In genomic region chr15:77217523-77217922, GRCm38 (mm10) we compare ENCODE assay signal across 20 mouse cellular contexts.
DNase-seq lines count a peak whose midpoint lies in the region; ATAC-seq lines count a peak whose summit lies in the region.
"Had no signal": no experiment of that assay in that cellular context is flagged by ENCODE, and none has a peak within 500 bp of the region (broad histone marks: within the 10 kb centered on the region; RNA-seq: fewer than 3 reads in every experiment).

No protein-coding gene starts in this region.

- H3K9ac ChIP-seq in heart, embryonic 16.5 days (ENCODE audit: low read length), result peak overlapping the region; percentile 19; the same call in 1 of the 2 replicates
- no peak overlapping the region for H3K9ac ChIP-seq in limb, embryonic 15.5 days
- H3K9ac ChIP-seq: forebrain, embryonic 13.5 days; hindbrain, embryonic 14.5 days; intestine, embryonic 15.5 days; kidney, embryonic 15.5 days; liver, embryonic 14.5 days; lung, embryonic 15.5 days; stomach, embryonic 15.5 days had no signal

- intact Hi-C loops in gastrocnemius, postnatal 14 days (cut with DNase I; ENCODE audit: low total_unique reads), result loop anchor here (5.0 kb wide), 1 partner anchor 60 kb away; no protein-coding TSS in a partner anchor

- H3K27ac ChIP-seq in heart, embryonic 16.5 days (ENCODE audit: low read length), result no peak overlapping the region
- H3K27ac ChIP-seq in limb, embryonic 15.5 days, result 0 out of 2 replicates have a peak overlapping the region, but pooled peaks have one; percentile 76
- H3K27ac ChIP-seq: forebrain, embryonic 13.5 days; hindbrain, embryonic 14.5 days; intestine, embryonic 15.5 days; kidney, embryonic 15.5 days; liver, embryonic 14.5 days; lung, embryonic 15.5 days; stomach, embryonic 15.5 days had no signal

- 28% methylated on average over 1 of the region's 1 CpGs for WGBS in heart, embryonic 16.5 days
- WGBS in limb, embryonic 15.5 days, result 23% methylated on average over 1 of the region's 1 CpGs

- no peaks in the 10 kb centered on the region for H3K36me3 ChIP-seq in heart, embryonic 16.5 days (ENCODE audit: control insufficient read depth, insufficient read depth)
- H3K36me3 ChIP-seq in limb, embryonic 15.5 days, result no peaks in the 10 kb centered on the region
- H3K36me3 ChIP-seq: intestine, embryonic 15.5 days; kidney, embryonic 15.5 days; lung, embryonic 15.5 days; stomach, embryonic 15.5 days had no signal

- H3K27me3 ChIP-seq in heart, embryonic 16.5 days (ENCODE audit: control insufficient read depth, insufficient read depth, low read length), result no peaks in the 10 kb centered on the region
- H3K27me3 ChIP-seq in limb, embryonic 15.5 days, result no peaks in the 10 kb centered on the region
- H3K27me3 ChIP-seq: forebrain, embryonic 13.5 days; intestine, embryonic 15.5 days; kidney, embryonic 15.5 days; lung, embryonic 15.5 days; stomach, embryonic 15.5 days had no signal

- H3K4me2 ChIP-seq in heart, embryonic 16.5 days (ENCODE audit: low read depth, low read length), result no peak overlapping the region
- no peak overlapping the region for H3K4me2 ChIP-seq in limb, embryonic 15.5 days
- H3K4me2 ChIP-seq: forebrain, embryonic 13.5 days; hindbrain, embryonic 14.5 days; intestine, embryonic 15.5 days; kidney, embryonic 15.5 days; lung, embryonic 15.5 days; stomach, embryonic 15.5 days had no signal

- H3K4me1 ChIP-seq in heart, embryonic 16.5 days (ENCODE audit: control insufficient read depth, insufficient read depth, low read length), result peaks cover 63% of the 10 kb centered on the region
- H3K4me1 ChIP-seq in limb, embryonic 15.5 days, result peaks cover 59% of the 10 kb centered on the region

- H3K9me3 ChIP-seq in heart, embryonic 16.5 days (replicated peaks; ENCODE audit: control insufficient read depth, low read length), result no peaks in the 10 kb centered on the region
- no peaks in the 10 kb centered on the region for H3K9me3 ChIP-seq in limb, embryonic 15.5 days
- H3K9me3 ChIP-seq: forebrain, embryonic 13.5 days; intestine, embryonic 15.5 days; kidney, embryonic 15.5 days; lung, embryonic 15.5 days; stomach, embryonic 15.5 days had no signal

- H3K4me3 ChIP-seq in heart, embryonic 16.5 days (ENCODE audit: low read length), result no peak overlapping the region
- H3K4me3 ChIP-seq in limb, embryonic 15.5 days, result no peak overlapping the region
- H3K4me3 ChIP-seq: forebrain, embryonic 13.5 days; intestine, embryonic 15.5 days; kidney, embryonic 15.5 days; lung, embryonic 15.5 days; stomach, embryonic 15.5 days had no signal

- no peak for ATAC-seq in heart, embryonic 16.5 days (replicated peaks; ENCODE audit: extremely low read depth, insufficient read depth, low FRiP score)
- no peak for ATAC-seq in limb, embryonic 15.5 days (ENCODE audit: insufficient number of reproducible peaks, low FRiP score, low TSS enrichment, low read depth)
- ATAC-seq: forebrain, embryonic 13.5 days; intestine, embryonic 15.5 days; midbrain, embryonic 16.5 days had no signal

- DNase-seq in gastrocnemius, postnatal 14 days, result peak; percentile 19
- DNase-seq in gastrocnemius, postnatal 25 days, result no peak
- DNase-seq in heart, adult 18-20 months, result no peak
- peak; percentile 52 for DNase-seq in NIH3T3 (ENCODE audit: low read depth)
- no peak for DNase-seq in cerebellum, postnatal 36 days
- DNase-seq in right cerebral cortex, adult 18-20 months, result no peak
- DNase-seq: adrenal gland, adult 2 months; cerebellum, adult 2 months; kidney, postnatal 4 days; lung, postnatal 4 days had no signal

Comparison
In these comparisons a context has a peak if more than half of its experiments do, and no peak if none do; other contexts are left out.
1. DNase-seq: peak in gastrocnemius, postnatal 14 days (single experiment) and NIH3T3 (single experiment); none in gastrocnemius, postnatal 25 days (single experiment), heart, adult 18-20 months (0 of 2), cerebellum, postnatal 36 days (0 of 2) and right cerebral cortex, adult 18-20 months (single experiment).